Mouse (Mus musculus) natural killer cell, adult 2 months (primary cell): ENCODE results near the gene Rars.
"Not testable (repeated sequence)": the region's sequence is repeated elsewhere in the genome, so short reads cannot be mapped to it uniquely, and the experiment has no call there.

Source experiments
- DNase-seq, 2 experiments: peaks; one replicate each; pipeline ENCODE4 v3.0.0; 2022; ENCODE audit warnings: low spot score in 2 of 2

Gene Rars

GRCm38 (mm10) chr11:35834022-35834760 is at the start of gene Rars:
Rars (minus strand) TSS chr11:35834506.
- peak; percentile 95 to 96 for DNase-seq

DNA sequence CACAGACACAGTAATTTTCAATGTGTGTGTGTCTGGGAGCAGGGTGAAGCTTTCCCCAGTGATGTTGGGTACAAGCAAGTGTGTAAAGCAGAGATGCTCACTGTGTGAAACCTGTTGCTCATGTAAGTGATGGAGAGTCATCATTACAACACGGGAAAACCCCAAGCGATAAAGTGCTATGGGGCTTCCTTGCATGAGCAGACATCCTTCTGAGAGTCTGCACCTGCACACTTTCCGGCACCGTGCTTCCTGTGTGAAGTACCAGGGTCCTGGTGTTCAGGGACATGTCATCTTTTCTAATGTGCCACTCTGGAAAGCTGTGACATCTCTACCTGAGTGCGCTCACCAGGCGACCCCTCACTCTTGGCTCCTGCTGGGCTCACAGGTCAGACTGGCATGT is 48.5 kb upstream of the Rars start:
- no peak for DNase-seq

- DNase-seq: no peak
Observed at GRCm38 (mm10) chr11:35878559-35878897, 44.2 kb upstream of the Rars start.

- DNase-seq: no peak
Observed at GRCm38 (mm10) chr11:35877651-35878558, 43.6 kb upstream of the Rars start.

DNA sequence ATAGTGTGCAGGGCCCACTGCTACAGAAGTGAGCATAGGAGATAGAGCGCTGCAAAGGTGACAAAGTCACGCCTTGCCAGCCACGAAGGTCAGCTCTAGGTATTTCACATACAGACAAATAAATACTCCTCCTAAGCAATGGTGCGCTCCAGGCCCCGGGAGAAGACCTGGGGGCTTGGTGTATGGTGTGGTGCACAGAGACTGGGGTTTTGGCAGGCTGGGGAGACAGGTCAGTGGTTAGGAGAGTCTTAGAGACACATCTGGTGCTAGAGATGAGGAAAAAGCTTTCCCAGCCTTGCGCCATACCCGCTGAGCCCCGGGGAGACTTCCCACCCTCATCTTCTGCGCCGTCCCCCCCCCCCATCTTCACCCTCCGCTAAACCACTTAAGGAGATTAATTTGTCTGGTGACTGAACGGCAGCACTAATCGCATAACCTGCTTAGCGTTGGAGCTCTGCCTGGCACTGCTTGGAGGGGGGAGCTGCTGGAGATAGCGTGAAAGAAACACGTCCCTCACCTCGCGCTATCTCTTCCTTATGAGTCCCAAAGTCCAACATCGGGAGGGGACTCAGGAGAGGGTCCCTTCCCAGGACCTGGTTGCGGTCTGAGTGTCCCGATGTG is 39.4 kb upstream of the Rars start:
- no peak for DNase-seq

GRCm38 (mm10) chr11:35870961-35871360 is 36.7 kb upstream of the Rars start:
- DNase-seq: no peak

DNA sequence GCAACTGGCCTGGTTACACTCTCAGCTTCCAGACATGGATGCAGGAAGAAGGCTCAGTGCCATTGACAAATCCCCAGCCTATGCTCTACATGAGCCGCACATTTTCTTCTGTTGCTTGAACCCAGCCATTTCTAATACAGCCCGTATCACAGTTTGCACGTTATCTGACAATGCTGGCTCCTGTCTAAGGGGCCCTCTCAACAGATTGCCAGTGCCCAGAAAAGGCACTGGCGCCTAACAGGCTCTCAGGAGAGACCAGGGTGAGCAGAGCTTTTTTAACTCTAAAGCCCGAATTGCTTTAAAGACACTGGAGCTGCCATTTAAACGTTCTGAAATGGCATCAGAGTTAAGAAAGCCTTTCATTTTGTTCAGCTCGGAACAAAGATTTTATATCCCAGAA is 31.8 kb upstream of the Rars start:
- no peak for DNase-seq

DNA sequence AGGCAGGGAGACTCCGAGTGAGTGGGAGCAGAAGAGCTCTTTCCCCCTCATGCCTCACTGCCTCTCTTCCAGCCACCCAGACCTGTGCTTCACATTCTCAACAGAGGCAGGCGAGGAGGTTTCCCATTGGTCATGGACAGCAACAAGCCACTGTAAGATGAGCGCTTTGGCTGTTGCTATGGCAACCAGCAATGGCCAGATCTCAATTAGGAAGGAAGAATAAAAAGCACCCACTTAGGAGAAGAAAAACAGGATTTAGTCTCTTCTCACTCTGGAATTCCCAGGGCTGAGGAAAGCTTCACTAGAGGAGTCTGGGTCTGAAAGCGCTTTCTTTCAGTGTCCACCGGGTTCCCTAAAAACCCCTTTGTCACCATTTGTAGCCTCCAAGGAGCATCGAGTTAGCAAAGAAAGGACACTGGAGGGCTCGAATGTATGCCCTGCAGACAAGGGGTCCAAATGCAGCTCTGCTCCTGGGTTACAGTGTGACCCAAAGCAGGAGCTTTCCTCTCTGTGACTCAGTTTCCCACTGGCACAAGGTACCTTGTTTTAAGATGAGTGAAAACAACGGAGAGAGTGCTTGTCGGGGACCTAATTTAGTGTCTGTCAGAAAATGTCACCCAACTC is 30.8 kb upstream of the Rars start:
- DNase-seq: no peak

- DNase-seq: no peak
Observed at GRCm38 (mm10) chr11:35863653-35864052, 29.3 kb upstream of the Rars start.

DNA sequence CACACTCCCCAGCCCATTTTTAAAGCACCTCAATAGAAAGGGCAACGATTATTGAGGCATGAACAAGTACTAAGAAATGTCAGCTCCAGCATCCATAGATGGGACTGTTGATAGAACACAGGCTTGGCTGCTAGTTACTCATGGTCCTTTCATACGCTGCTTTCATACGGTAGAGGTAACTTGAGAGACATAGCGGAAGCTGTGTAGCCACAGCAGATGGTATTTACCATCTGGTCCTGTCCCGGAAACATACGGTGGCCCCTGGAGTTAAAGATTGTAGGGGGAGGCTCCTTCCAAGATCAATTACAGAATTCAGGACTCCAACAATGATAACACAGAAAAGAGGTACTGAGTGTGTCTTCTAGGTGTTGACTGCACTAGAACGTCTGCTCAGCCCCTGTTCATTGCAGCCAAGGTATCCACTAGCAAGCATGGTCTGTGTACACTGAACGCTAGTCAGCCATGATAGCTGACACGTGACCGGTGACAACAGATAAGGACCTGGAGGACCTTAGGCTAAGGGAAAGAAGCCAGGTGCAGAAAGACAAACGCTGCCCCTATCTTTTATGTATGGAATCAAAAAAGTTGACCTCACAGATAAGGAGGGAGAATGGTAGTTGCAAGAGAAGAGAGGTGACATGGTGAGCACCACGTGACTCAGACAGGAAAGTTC is 23.2 kb upstream of the Rars start:
- no peak for DNase-seq

GRCm38 (mm10) chr11:35856359-35857040 is 22.2 kb upstream of the Rars start:
- DNase-seq: no peak

GRCm38 (mm10) chr11:35855567-35855966 is 21.3 kb upstream of the Rars start:
- DNase-seq: no peak

DNA sequence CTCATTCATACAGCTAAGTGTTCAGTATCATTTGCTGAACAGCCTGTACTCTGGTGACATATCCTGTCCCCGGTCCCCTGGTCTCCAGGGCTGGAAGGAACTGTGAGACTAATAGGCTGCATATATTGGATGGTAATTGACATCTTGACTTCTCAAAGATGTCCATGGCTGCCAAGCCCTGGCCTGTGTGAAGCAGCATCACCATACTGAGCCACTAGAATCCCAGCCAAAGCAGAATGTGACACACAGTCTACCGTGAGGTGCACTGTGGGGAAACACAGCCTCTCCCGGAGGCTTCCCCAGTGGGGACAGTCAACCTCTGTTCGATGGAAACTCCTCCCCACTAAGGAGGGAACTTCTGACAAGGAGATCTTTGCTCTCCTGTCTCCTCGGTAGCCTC is 20.6 kb upstream of the Rars start:
- DNase-seq: no peak

DNA sequence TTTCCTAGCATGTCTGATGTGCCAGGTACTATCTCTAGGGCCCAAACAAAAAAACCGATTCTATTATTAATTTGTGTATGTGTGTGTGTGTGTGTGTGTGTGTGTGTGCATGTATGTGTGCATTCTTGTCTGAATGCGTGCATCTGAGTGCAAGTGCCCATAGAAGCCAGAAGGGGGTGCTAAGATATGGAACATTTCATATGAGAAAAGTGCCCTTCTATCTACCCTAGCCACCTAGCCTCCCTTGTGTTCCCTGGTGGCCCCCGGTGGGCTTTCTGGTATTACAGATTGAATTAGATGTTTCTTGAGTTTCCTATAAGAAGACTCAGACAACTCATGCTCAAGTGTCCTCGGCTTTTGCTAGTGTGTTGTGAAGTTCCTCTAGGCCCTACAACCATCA is 19.3 kb upstream of the Rars start:
- no peak for DNase-seq

DNA sequence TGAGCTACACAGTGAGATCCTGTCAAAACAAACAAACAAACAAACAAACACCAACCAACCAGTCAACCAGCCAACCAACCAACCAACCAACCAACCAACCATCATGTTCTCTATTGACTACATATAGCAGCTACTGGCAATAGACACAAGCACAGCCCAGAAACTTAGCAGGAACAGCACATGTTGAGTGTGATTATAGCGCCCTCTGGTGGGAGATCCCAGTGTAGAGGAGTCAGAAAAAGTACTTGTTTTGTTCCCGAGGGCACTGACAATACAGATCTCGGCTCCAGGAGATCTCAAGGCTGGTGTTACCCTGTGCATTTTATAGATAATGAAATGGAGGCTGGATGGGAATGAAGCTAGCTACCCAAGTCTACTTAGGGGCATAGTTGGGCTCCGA is 18.4 kb upstream of the Rars start:
- peak; percentile 37 to 57 for DNase-seq

DNA sequence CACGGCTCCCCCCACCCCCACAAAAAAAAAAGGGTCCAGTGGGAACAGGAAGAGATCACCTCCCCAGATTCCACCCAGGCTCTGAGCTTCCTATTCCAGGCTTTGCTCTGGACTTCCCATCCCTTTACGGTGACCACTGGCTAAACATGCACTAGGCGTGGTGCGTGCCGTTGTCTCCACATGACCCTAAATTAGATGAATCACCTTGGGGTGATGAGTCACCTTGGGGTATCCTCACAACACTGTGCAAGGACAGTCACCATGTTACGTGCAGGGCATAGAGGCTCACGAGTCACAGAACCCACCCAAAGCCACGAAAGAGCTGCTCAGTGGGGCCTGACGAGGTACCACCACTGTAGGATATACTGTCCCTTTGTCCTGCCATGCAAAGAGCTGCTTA is 10.0 kb upstream of the Rars start:
- DNase-seq: no peak

DNA sequence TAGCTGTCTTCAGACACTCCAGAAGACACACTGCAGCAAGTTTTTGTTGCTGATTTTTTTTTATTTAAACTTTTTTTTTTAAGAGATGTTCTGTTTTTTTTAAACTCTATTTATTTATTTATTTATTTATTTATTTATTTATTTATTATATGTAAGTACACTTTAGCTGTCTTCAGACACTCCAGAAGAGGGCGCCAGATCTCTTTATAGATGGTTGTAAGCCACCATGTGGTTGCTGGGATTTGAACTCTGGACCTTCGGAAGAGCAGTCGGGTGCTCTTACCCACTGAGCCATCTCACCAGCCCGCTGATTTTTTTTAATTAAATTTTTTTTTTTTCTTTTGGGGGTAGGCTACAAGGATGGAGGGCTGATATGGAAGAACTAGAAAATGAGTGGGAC is 8.3 kb upstream of the Rars start:
- DNase-seq: not testable (repeated sequence)

GRCm38 (mm10) chr11:35841738-35842325 is 7.5 kb upstream of the Rars start:
- DNase-seq: peak; percentile 4 to 53

GRCm38 (mm10) chr11:35840806-35841205 is 6.5 kb upstream of the Rars start:
- DNase-seq: not testable (repeated sequence)

GRCm38 (mm10) chr11:35840282-35840681 is 6.0 kb upstream of the Rars start:
- DNase-seq: peak in 1 of 2 experiments; percentile 7
